Mouse (Mus musculus): Measurements from ENCODE around the gene Pink1.

The Pink1 gene

GRCm38 (mm10) chr4:138320711-138321110 is 5.4 kb downstream of the Pink1 start:
- in situ Hi-C loops (cut with MboI; ENCODE audit: low pct_unique_long_range_greater_than_20kb in 1 of 2, low sequenced_read_pairs in 2 of 2, unreplicated experiment in 1 of 2), result loop anchor here in 1 of 2 experiments (5.0 kb wide), 1 partner anchor 107 kb away; no protein-coding TSS in a partner anchor

GRCm38 (mm10) chr4:138319508-138319907 is 6.6 kb downstream of the Pink1 start:
- in situ Hi-C loops (cut with MboI; ENCODE audit: low pct_unique_long_range_greater_than_20kb in 1 of 2, low sequenced_read_pairs in 2 of 2, unreplicated experiment in 1 of 2), result loop anchor here in 1 of 2 experiments (5.0 kb wide), 1 partner anchor 98 kb away; no protein-coding TSS in a partner anchor

- in situ Hi-C loops (cut with MboI; ENCODE audit: low pct_unique_long_range_greater_than_20kb in 1 of 2, low sequenced_read_pairs in 2 of 2, unreplicated experiment in 1 of 2), result loop anchor here in 1 of 2 experiments (5.0 kb wide), 1 partner anchor 99 kb away; no protein-coding TSS in a partner anchor
Observed at GRCm38 (mm10) chr4:138318509-138319266, 7.4 kb downstream of the Pink1 start.

- in situ Hi-C loops (cut with MboI; ENCODE audit: low pct_unique_long_range_greater_than_20kb in 1 of 2, low sequenced_read_pairs in 2 of 2, unreplicated experiment in 1 of 2), result loop anchor here in 1 of 2 experiments (5.0 kb wide), 1 partner anchor 101 kb away; no protein-coding TSS in a partner anchor
Observed at GRCm38 (mm10) chr4:138316369-138316768, 9.7 kb downstream of the Pink1 start.

GRCm38 (mm10) chr4:138315781-138316180 is 10.3 kb downstream of the Pink1 start:
- in situ Hi-C loops (cut with MboI; ENCODE audit: low pct_unique_long_range_greater_than_20kb in 1 of 2, low sequenced_read_pairs in 2 of 2, unreplicated experiment in 1 of 2), result loop anchor here in 1 of 2 experiments (5.0 kb wide), 1 partner anchor 102 kb away; no protein-coding TSS in a partner anchor

- in situ Hi-C loops (cut with MboI; ENCODE audit: low pct_unique_long_range_greater_than_20kb in 1 of 2, low sequenced_read_pairs in 2 of 2, unreplicated experiment in 1 of 2), result no loop called here
Observed at GRCm38 (mm10) chr4:138313795-138314194, 12.3 kb downstream of the Pink1 start.

DNA sequence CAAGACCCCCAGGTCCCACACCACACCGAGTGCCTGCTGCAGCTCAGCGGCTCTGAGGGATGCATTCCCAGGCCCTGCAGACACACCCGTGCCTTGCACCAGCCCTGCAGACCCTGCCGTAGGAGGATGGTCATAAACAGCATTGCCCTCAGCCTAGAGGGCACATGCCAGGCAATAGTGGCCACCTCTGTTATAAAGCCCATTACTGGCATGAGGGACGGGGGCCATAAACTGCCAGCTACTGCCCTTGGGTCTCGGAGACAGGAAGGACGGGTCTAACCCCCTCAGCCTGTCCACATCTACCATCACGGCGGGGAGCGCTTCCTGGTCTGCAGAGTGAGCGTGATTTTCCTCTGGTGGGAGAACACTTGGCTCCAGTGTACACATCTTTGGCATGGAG is 13.1 kb downstream of the Pink1 start:
- in situ Hi-C loops (cut with MboI; ENCODE audit: low pct_unique_long_range_greater_than_20kb in 1 of 2, low sequenced_read_pairs in 2 of 2, unreplicated experiment in 1 of 2), result no loop called here

GRCm38 (mm10) chr4:138312105-138312504 is 14.0 kb downstream of the Pink1 start:
- in situ Hi-C loops (cut with MboI; ENCODE audit: low pct_unique_long_range_greater_than_20kb in 1 of 2, low sequenced_read_pairs in 2 of 2, unreplicated experiment in 1 of 2), result no loop called here

DNA sequence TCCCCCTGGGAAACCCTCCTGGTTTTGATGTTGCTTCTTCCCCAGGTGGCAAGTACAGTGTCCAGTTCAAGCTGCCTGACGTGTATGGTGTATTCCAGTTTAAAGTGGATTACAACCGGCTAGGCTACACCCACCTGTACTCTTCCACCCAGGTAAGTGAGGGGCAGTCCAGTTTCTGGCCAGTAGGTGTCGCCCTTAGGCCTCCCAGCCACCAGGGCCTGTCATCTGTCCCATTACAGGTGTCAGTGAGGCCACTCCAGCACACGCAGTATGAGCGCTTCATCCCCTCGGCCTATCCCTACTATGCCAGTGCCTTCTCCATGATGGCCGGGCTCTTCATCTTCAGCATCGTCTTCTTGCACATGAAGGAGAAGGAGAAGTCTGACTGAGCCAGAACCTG is 14.5 kb downstream of the Pink1 start:
- in situ Hi-C loops (cut with MboI; ENCODE audit: low pct_unique_long_range_greater_than_20kb in 1 of 2, low sequenced_read_pairs in 2 of 2, unreplicated experiment in 1 of 2), result no loop called here

- in situ Hi-C loops (cut with MboI; ENCODE audit: low pct_unique_long_range_greater_than_20kb in 1 of 2, low sequenced_read_pairs in 2 of 2, unreplicated experiment in 1 of 2), result no loop called here
Observed at GRCm38 (mm10) chr4:138310311-138310910, 15.7 kb downstream of the Pink1 start.

GRCm38 (mm10) chr4:138307739-138308138 is 18.4 kb downstream of the Pink1 start:
- in situ Hi-C loops (cut with MboI; ENCODE audit: low pct_unique_long_range_greater_than_20kb in 1 of 2, low sequenced_read_pairs in 2 of 2, unreplicated experiment in 1 of 2), result no loop called here

DNA sequence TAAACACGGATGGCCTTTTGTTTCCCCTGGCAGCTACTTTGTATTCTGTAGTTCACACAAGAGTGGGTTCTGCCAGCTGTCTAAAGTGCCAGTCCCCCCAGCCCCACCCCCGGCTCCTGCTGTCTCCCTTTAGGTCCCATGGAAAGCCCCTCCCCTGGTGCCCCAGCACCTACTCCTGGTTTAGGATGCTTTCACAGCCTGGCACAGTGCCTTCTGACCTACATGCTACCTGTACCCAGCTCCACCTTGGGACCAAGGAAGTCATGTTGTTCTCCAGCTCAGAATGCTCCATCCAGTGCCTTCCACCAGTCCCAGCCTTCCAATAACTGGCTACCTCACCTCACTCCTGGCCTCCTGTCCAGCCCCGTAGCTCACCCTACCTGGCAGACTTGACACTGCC is 19.1 kb downstream of the Pink1 start:
- in situ Hi-C loops (cut with MboI; ENCODE audit: low pct_unique_long_range_greater_than_20kb in 1 of 2, low sequenced_read_pairs in 2 of 2, unreplicated experiment in 1 of 2), result no loop called here

DNA sequence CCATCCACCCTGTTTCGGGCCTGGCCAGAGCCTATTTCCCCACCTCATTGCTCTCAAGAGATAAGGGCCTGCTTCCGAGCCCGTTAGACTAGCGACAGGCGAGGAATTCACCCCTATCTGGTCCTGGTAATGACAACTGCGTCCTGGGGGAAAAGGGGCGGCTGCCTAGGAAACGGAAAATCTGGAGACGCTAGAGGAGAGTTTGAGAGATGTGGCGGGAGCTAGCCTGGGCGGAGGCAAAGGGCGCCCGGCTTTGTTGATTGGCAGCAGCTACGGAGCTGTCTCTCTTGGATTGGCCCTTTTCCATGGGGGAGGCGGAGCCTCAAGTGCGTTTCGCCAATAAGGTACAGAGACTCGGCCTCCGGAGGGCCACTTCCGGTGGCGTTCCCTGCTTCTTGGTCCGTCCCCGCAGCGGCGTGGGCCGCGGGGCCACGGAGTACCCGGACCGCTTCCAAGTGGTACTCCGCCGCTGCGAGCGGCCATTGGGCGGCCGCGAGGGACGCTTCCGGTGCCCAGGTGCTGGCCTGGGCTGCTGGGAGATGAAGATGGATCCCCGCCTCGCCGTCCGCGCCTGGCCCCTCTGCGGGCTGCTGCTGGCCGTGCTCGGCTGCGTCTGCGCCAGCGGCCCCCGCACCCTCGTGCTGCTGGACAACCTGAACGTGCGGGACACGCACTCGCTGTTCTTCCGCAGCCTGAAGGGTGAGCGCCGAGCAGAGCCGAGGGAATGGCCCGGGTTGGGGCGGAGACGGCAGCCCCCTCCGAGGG is 21.6 kb downstream of the Pink1 start, which contains the start of gene Ddost:
Gene Ddost, plus strand, starts transcription at position 391 of the 765 bp plus-strand sequence.
- in situ Hi-C loops (cut with MboI; ENCODE audit: low pct_unique_long_range_greater_than_20kb in 1 of 2, low sequenced_read_pairs in 2 of 2, unreplicated experiment in 1 of 2), result no loop called here

DNA sequence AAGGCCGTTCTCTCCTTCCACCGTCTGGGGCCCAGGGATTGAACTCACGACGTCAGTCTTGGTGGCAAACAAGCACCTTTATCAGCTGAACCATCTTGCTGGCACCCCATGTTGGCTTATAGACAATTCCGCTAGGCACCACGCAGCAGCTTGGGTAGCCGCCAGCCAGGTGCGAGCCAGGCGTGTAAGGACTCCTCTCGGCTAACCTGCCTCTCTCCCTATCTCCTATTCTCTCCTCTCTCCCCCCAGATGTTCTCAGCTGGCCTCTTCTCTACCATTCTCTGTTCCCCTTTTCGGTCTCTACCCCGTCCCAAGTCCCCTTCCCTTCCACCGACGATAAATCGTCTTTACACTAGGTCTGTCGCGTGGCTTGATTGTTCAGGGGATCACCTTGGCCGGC is 22.4 kb downstream of the Pink1 start:
- in situ Hi-C loops (cut with MboI; ENCODE audit: low pct_unique_long_range_greater_than_20kb in 1 of 2, low sequenced_read_pairs in 2 of 2, unreplicated experiment in 1 of 2), result no loop called here

DNA sequence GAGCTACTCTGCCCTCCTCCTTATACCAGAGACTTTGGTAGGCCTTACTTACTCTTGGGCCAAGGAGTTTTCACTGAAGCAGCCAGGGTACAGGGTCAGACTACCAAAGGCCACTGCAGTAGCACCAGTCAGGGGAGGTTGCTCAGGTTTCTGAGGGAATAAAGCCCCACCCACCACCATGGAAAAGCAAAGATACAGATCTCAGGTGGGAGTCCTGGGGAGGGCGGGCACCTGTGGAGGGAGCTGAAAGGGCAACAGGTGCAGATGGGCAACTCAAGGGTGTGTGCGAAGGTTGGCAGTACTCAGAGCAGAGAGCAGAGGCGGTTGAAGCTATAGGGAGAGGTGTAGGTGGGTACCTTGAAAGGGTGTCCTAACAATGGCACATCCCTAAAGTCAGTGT is 23.1 kb downstream of the Pink1 start:
- in situ Hi-C loops (cut with MboI; ENCODE audit: low pct_unique_long_range_greater_than_20kb in 1 of 2, low sequenced_read_pairs in 2 of 2, unreplicated experiment in 1 of 2), result no loop called here

DNA sequence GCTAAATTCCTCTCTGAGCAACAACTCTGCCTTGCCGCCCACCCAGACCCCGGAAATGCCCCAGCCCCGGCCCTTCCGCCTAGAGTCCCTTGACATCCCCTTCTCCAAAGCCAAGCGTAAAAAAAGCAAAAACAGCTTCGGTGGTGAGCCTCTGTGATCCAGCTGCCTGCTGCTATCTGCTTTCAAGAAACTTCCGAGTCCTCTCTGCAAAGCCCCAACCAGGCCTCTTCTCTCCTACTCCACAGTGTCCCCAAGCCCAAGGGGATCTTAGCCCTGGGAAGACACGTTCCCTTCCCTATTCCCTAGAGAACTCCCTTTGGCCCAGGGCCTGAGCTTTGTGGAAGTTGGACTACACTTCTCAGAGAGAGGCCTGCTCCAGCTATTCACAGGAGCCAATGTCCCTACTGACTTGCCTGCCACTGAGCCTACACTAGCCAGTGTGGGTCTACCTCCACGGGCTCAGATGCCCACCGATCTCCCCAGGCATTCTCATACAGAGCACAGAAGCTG is 24.8 kb downstream of the Pink1 start:
- in situ Hi-C loops (cut with MboI; ENCODE audit: low pct_unique_long_range_greater_than_20kb in 1 of 2, low sequenced_read_pairs in 2 of 2, unreplicated experiment in 1 of 2), result no loop called here

- in situ Hi-C loops (cut with MboI; ENCODE audit: low pct_unique_long_range_greater_than_20kb in 1 of 2, low sequenced_read_pairs in 2 of 2, unreplicated experiment in 1 of 2), result loop anchor here in 1 of 2 experiments (10.0 kb wide), 1 partner anchor 329 kb away; no protein-coding TSS in a partner anchor
Observed at GRCm38 (mm10) chr4:138293949-138294550, 32.1 kb downstream of the Pink1 start.

DNA sequence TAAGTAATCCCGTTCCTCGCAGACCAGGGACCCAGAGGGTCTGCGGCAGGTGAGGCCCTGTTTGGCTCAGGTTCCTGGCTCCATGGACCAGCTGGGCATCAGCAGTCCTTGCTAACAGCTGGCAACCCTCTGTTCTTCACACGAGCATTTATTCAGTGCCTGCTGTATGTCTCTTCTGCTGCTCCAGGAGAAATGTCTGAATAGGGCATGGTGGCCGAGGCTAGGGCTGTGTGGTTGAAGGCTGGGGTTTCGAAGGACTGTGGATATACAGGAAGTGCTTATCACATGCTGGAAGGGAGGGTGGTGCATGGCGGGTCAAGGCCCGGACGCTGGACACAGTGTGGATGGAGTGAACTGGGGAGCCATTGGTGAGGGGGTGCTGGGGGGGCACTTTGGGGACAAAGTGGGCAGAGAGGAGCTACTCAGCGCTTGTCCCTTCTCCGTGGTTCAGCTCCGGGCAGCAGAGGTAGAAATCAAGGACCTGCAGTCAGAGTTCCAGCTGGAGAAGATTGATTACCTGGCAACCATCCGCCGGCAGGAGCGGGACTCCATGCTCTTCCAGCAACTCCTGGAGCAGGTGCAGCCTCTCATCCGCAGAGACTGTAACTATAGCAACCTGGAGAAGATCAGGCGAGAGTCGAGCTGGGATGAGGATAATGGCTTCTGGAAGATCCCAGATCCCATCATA is 32.7 kb downstream of the Pink1 start:
- in situ Hi-C loops (cut with MboI; ENCODE audit: low pct_unique_long_range_greater_than_20kb in 1 of 2, low sequenced_read_pairs in 2 of 2, unreplicated experiment in 1 of 2), result loop anchor here in 1 of 2 experiments (10.0 kb wide), 1 partner anchor 329 kb away; no protein-coding TSS in a partner anchor
